In the genomic region with DNA sequence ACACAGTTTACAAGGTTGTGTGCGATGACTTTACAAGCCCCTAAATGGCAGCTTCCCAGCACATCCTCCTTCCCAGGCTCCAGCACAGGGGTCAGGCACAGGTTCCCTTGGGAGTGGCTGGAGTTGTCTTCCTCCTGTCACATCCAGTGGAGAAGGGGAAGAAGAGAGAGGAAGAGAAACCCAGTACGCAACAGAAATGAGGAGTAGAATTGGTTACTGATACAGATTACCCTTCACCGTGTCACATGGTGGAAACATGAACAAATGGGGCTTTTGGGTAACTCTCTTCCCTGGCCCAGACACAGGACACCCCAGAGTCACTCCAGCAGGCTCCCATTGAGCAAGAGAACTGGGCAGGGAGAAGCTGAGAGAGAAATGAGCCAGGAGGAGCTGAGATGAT, we compare ENCODE assay signal across 10 mouse cellular contexts. TPM values are rescaled to one million over a fixed set of nuclear protein-coding genes. Genes with fewer than 3 reads are reported as not detected.
DNase-seq lines count a peak whose midpoint lies in the region; ATAC-seq lines count a peak whose summit lies in the region.
"Had no signal": no experiment of that assay in that cellular context is flagged by ENCODE, and none has a peak within 500 bp of the region (broad histone marks: within the 10 kb centered on the region; RNA-seq: fewer than 3 reads in every experiment).

No protein-coding gene starts in this region.

- no peak overlapping the region for H3K4me2 ChIP-seq in hindbrain, embryonic 11.5 days (replicated peaks; ENCODE audit: low read depth, low read length)
- peak overlapping the region; percentile 89; the same call in 1 of the 2 replicates for H3K4me2 ChIP-seq in forebrain, embryonic 14.5 days (ENCODE audit: low read length)
- H3K4me2 ChIP-seq in limb, embryonic 15.5 days: peak overlapping the region; percentile 17; the same call in 1 of the 2 replicates

- no peak for DNase-seq in hindbrain, embryonic 10.5 days (ENCODE audit: low spot score)
- no peak for DNase-seq in hindbrain, embryonic 11.5 days (ENCODE audit: low spot score)
- DNase-seq in adipocyte (ENCODE audit: low spot score) (peak; percentile 26), MN1 (ENCODE audit: low spot score) (no peak)
- no peak for DNase-seq in forebrain, embryonic 14.5 days (ENCODE audit: low spot score)
- no peak for DNase-seq in adrenal gland, postnatal 14 days
- DNase-seq in embryo, embryonic 11 days: no peak
- DNase-seq: thymus, postnatal 36 days had no signal

- peaks cover 44% of the 10 kb centered on the region for H3K27me3 ChIP-seq in hindbrain, embryonic 10.5 days (ENCODE audit: insufficient read depth, poor library complexity, severe bottlenecking)
- H3K27me3 ChIP-seq in hindbrain, embryonic 11.5 days (ENCODE audit: control insufficient read depth, insufficient read depth, low read length): no peaks in the 10 kb centered on the region
- H3K27me3 ChIP-seq in forebrain, embryonic 14.5 days (replicated peaks; ENCODE audit: control insufficient read depth, insufficient read depth, low read length): no peaks in the 10 kb centered on the region
- H3K27me3 ChIP-seq in limb, embryonic 15.5 days: no peaks in the 10 kb centered on the region
- H3K27me3 ChIP-seq: CH12.LX had no signal

- WGBS in hindbrain, embryonic 10.5 days: 89% methylated on average over 3 of the region's 3 CpGs
- WGBS in hindbrain, embryonic 11.5 days: 86% methylated on average over 3 of the region's 3 CpGs
- 70% methylated on average over 3 of the region's 3 CpGs for WGBS in forebrain, embryonic 14.5 days
- WGBS in limb, embryonic 15.5 days: 65% methylated on average over 3 of the region's 3 CpGs

- peak overlapping the region; percentile 56 for H3K27ac ChIP-seq in hindbrain, embryonic 10.5 days
- no peak overlapping the region for H3K27ac ChIP-seq in hindbrain, embryonic 11.5 days (ENCODE audit: low read depth, low read length)
- H3K27ac ChIP-seq in forebrain, embryonic 14.5 days (ENCODE audit: low read depth, low read length): peak overlapping the region; percentile 78
- peak overlapping the region; percentile 76 for H3K27ac ChIP-seq in limb, embryonic 15.5 days

- no peak for ATAC-seq in hindbrain, embryonic 11.5 days (ENCODE audit: low FRiP score)
- ATAC-seq in forebrain, embryonic 14.5 days: no peak
- ATAC-seq in limb, embryonic 15.5 days (ENCODE audit: insufficient number of reproducible peaks, low FRiP score, low TSS enrichment, low read depth): no peak

- no peak overlapping the region for H3K4me3 ChIP-seq in hindbrain, embryonic 10.5 days
- no peak overlapping the region for H3K4me3 ChIP-seq in hindbrain, embryonic 11.5 days (ENCODE audit: low read depth, low read length)
- peak overlapping the region; percentile 10; the same call in 1 of the 2 replicates for H3K4me3 ChIP-seq in forebrain, embryonic 14.5 days (ENCODE audit: low read depth, low read length)
- H3K4me3 ChIP-seq in limb, embryonic 15.5 days: no peak overlapping the region

- no peaks in the 10 kb centered on the region for H3K9me3 ChIP-seq in hindbrain, embryonic 10.5 days
- no peaks in the 10 kb centered on the region for H3K9me3 ChIP-seq in hindbrain, embryonic 11.5 days (ENCODE audit: control insufficient read depth, low read length)
- no peaks in the 10 kb centered on the region for H3K9me3 ChIP-seq in forebrain, embryonic 14.5 days (replicated peaks; ENCODE audit: control insufficient read depth, low read length)
- no peaks in the 10 kb centered on the region for H3K9me3 ChIP-seq in limb, embryonic 15.5 days

- H3K36me3 ChIP-seq in hindbrain, embryonic 10.5 days: peaks cover 58% of the 10 kb centered on the region
- no peaks in the 10 kb centered on the region for H3K36me3 ChIP-seq in hindbrain, embryonic 11.5 days (ENCODE audit: control insufficient read depth, insufficient read depth, low read length)
- peaks cover 9% of the 10 kb centered on the region; the same call in 1 of the 2 replicates for H3K36me3 ChIP-seq in forebrain, embryonic 14.5 days (ENCODE audit: control insufficient read depth, insufficient read depth, low read length)
- H3K36me3 ChIP-seq in limb, embryonic 15.5 days: 0 out of 2 replicates have a peak, but pooled peaks cover 3% of the 10 kb centered on the region

- H3K9ac ChIP-seq in hindbrain, embryonic 11.5 days (ENCODE audit: low read depth, low read length): no peak overlapping the region
- H3K9ac ChIP-seq in forebrain, embryonic 14.5 days (ENCODE audit: low read length): peak overlapping the region; percentile 25
- H3K9ac ChIP-seq in limb, embryonic 15.5 days: no peak overlapping the region

- H3K4me1 ChIP-seq in hindbrain, embryonic 10.5 days (replicated peaks): peaks cover 85% of the 10 kb centered on the region
- H3K4me1 ChIP-seq in hindbrain, embryonic 11.5 days (replicated peaks; ENCODE audit: control insufficient read depth, insufficient read depth, low read length): peaks cover 6% of the 10 kb centered on the region
- peaks cover 88% of the 10 kb centered on the region for H3K4me1 ChIP-seq in forebrain, embryonic 14.5 days (ENCODE audit: control insufficient read depth, insufficient read depth, low read length)
- H3K4me1 ChIP-seq in limb, embryonic 15.5 days: peaks cover 68% of the 10 kb centered on the region

RNA-seq across cellular contexts. Expression of a gene that starts 11.5 kb away (rescaled TPM):
- polyA plus RNA-seq in hindbrain, embryonic 10.5 days (2016; fragmentation: Nextera tagmentation; extraction: Ambion mirVana): 33.8 and 34.7 TPM in 2 replicates
- 36.3 and 43.6 TPM in 2 replicates for polyA plus RNA-seq in hindbrain, embryonic 11.5 days (2014; fragmentation: Nextera tagmentation; extraction: Ambion mirVana)
- polyA plus RNA-seq in forebrain, embryonic 14.5 days (2014; fragmentation: Nextera tagmentation; extraction: Ambion mirVana): 48.9 and 50.2 TPM in 2 replicates
- 20.8 and 29.9 TPM in 2 replicates for polyA plus RNA-seq in limb, embryonic 15.5 days (2015; fragmentation: Nextera tagmentation; extraction: Ambion mirVana)
- 31.5 and 31.6 TPM in 2 replicates for total RNA-seq in adrenal gland, postnatal 14 days (2021)

RNA-seq across cellular contexts. Expression of a gene that starts 40.8 kb away (rescaled TPM):
- 145 and 165 TPM in 2 replicates for polyA plus RNA-seq in hindbrain, embryonic 10.5 days (2016; fragmentation: Nextera tagmentation; extraction: Ambion mirVana)
- 162 and 171 TPM in 2 replicates for polyA plus RNA-seq in hindbrain, embryonic 11.5 days (2014; fragmentation: Nextera tagmentation; extraction: Ambion mirVana)
- polyA plus RNA-seq in forebrain, embryonic 14.5 days (2014; fragmentation: Nextera tagmentation; extraction: Ambion mirVana): 114 and 135 TPM in 2 replicates
- 111 and 137 TPM in 2 replicates for polyA plus RNA-seq in limb, embryonic 15.5 days (2015; fragmentation: Nextera tagmentation; extraction: Ambion mirVana)
- total RNA-seq in adrenal gland, postnatal 14 days (2021): 76.4 and 95.8 TPM in 2 replicates
